Mouse (Mus musculus): ENCODE measurements at regions not wholly inside any gene's neighbourhood (a gene's known extent, or its start where the extent isn't known, plus 50 kb on each side); places are given as distances from the start of the nearest gene placed in this dataset.
"Not testable (repeated sequence)": the region's sequence is repeated elsewhere in the genome, so short reads cannot be mapped to it uniquely, and the experiment has no call there.

DNA sequence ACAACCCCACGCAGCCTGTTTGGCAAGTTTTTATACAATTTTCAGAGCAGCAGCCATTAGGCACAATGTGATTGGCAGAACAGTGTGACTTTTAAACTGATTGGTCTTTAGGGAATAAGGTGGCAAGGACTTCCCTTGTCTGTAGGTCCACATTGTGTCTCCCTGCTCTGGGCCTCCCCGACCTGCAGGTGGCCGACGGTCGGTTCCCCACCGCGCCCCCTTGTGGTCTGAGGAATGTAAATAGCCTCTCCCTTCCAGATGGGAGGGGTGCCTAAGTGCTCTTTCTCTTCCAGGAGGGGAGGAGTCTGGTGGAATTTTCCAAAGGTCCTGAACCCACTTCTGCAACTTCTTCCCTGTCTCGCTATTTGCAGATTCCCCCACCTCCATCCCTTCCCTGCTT, 52.5 kb upstream of the Prr5 start:
- peak; percentile 80 for TF ChIP-seq CTCF (IDR thresholded peaks at IDR 0.05; ENCODE audit: low read depth)
- H3K27me3 ChIP-seq (ENCODE audit: insufficient read depth, low read length); H3K4me2 ChIP-seq (ENCODE audit: low read depth, low read length); H3K9ac ChIP-seq (replicated peaks); H3K27ac ChIP-seq (ENCODE audit: low read depth); H3K4me1 ChIP-seq (ENCODE audit: insufficient read depth); H3K4me3 ChIP-seq (ENCODE audit: low read depth, low read length); H3K36me3 ChIP-seq (replicated peaks; ENCODE audit: insufficient read depth, low read length); H3K9me3 ChIP-seq (ENCODE audit: low read length): not testable (repeated sequence)
- 13% methylated on average over 8 of the region's 8 CpGs for WGBS (ENCODE audit: insufficient replicate concordance)
- DNase-seq (peak; percentile 81), ATAC-seq (0 out of 2 replicates have a peak, but pooled peaks have one; percentile 41)

DNA sequence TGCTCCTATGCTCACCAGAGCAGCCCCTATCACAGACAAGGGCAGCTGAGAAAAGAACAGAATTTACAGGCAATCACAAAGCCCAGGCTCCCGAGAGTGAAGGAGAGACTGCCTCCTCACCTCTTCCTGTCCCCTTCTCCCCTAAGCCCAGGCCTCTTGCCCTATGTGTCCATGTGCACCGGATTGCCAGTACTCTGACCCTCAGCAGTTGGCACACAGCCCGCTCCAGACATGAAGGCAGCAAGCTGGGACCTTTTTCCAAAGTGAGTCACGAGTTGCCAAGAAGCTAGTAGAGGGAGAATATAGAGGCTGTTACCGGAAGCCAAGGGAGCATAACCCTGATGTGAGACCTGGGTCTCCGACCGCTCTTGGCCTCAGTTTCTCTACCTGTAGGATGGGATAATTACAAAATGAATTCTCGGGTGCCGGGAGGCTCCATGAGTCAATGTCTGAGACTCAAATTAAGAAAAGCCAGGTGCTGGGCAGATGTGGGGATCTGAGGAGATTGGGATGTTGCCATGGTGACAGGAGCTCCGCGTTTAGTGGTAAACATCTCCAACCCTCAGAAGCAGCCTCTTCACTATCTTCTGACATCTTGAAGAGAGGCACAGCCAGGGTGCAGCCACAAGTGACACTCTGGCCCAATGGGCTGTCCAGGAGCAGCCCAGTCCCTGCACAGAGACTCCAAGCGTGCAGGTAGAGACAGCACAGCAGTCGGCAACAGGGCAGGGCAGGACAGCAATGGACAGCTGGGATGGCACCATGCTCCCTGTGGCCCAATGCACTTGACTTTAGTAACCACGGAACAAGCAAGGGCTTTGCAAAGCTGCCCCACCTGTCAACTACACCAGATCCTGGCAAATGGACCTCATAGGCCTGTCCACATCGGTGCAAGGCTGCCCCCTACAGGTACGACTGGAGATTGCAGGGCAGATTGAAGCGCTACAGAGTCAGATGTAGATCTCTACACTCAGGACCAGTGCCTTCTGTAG, 55.6 kb upstream of the Prr5 start:
- 0 out of 2 replicates have a peak, but pooled peaks cover 6% of the 10 kb centered on the region for H3K27me3 ChIP-seq (ENCODE audit: insufficient read depth, low read length)
- 47% methylated on average over 17 of the region's 17 CpGs for WGBS (ENCODE audit: insufficient replicate concordance)
- DNase-seq (peak; percentile 89), ATAC-seq (peak; percentile 63)
- H3K9me3 ChIP-seq (ENCODE audit: low read length), result no peaks in the 10 kb centered on the region
- no peak overlapping the region for H3K4me3 ChIP-seq (ENCODE audit: low read depth, low read length)
- no peak overlapping the region for H3K27ac ChIP-seq (ENCODE audit: low read depth)
- no peak overlapping the region for H3K9ac ChIP-seq (replicated peaks)
- H3K36me3 ChIP-seq (replicated peaks; ENCODE audit: insufficient read depth, low read length), result no peaks in the 10 kb centered on the region
- no peak overlapping the region for H3K4me2 ChIP-seq (ENCODE audit: low read depth, low read length)
- TF ChIP-seq EP300 (IDR thresholded peaks at IDR 0.05; ENCODE audit: low read depth) (no peak), CTCF (IDR thresholded peaks at IDR 0.05; ENCODE audit: low read depth) (peak; percentile 99)
- no peaks in the 10 kb centered on the region for H3K4me1 ChIP-seq (ENCODE audit: insufficient read depth)

DNA sequence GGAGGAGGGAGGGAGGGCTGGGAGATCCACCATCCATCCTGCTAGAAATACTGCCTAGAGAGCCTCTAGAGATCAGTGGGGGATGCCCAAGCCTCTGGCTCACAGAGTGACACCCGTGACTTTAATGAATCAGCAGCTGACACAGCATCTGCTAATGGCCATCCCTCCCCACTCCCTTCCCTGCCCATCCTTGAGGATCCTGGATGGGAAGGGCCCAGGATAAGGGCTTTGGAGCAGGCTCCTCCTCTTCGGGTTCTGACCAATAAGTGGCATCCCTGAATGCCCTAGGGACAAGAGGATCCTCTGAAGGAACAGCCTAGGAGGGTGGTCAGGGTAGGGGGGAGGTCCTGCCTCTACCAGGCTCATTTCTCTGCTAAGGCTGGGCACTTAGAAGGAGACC, 55.3 kb upstream of the Rtl6 start:
- Histone ChIP-seq H3K27me3 (ENCODE audit: insufficient read depth, low read length) (0 out of 2 replicates have a peak, but pooled peaks cover 6% of the 10 kb centered on the region), H3K4me1 (ENCODE audit: insufficient read depth) (no peaks in the 10 kb centered on the region), H3K4me3 (ENCODE audit: low read depth, low read length) (no peak overlapping the region), H3K9ac (replicated peaks) (no peak overlapping the region), H3K27ac (ENCODE audit: low read depth) (no peak overlapping the region), H3K4me2 (ENCODE audit: low read depth, low read length) (no peak overlapping the region), H3K9me3 (ENCODE audit: low read length) (no peaks in the 10 kb centered on the region), H3K36me3 (replicated peaks; ENCODE audit: insufficient read depth, low read length) (no peaks in the 10 kb centered on the region)
- ATAC-seq, result no peak
- DNase-seq, result no peak
- WGBS (ENCODE audit: insufficient replicate concordance), result 35% methylated on average over 2 of the region's 2 CpGs
- no peak for TF ChIP-seq EP300 (IDR thresholded peaks at IDR 0.05; ENCODE audit: low read depth)
- no peak for TF ChIP-seq CTCF (IDR thresholded peaks at IDR 0.05; ENCODE audit: low read depth)

DNA sequence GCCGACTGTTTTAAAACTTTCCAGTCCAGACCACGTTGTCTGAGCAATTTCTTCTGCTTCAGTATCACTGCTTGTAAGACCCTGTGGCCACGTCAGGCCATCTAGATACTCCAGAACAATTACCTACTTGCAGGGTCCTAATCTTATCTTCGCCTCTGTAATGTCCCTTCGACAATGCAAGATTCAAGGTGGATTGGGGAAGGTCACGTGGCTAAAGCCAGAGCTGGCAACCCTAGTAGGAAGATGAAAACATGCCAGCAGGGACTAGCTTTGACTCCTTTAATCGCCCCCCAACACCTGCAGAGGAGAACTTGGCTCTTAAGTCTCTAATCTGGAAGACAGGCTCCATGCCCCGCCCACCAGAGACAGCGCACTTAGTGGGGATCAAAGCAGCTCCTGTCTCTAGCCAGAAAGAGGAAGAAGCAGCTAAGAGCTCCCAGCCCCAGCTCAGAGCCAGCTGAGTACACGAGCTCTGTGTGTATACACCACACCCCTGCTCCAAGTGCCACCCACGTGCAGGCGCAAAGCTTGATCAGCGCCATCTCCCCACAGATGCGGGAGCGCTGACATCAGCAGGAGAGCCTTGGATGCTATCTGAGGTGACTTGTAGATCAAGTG, 52.3 kb upstream of the Rtl6 start:
- Histone ChIP-seq H3K4me1 (ENCODE audit: insufficient read depth) (no peaks in the 10 kb centered on the region), H3K36me3 (replicated peaks; ENCODE audit: insufficient read depth, low read length) (no peaks in the 10 kb centered on the region), H3K9ac (replicated peaks) (no peak overlapping the region), H3K4me2 (ENCODE audit: low read depth, low read length) (no peak overlapping the region), H3K9me3 (ENCODE audit: low read length) (no peaks in the 10 kb centered on the region), H3K27ac (ENCODE audit: low read depth) (no peak overlapping the region), H3K27me3 (ENCODE audit: insufficient read depth, low read length) (0 out of 2 replicates have a peak, but pooled peaks cover 6% of the 10 kb centered on the region), H3K4me3 (ENCODE audit: low read depth, low read length) (no peak overlapping the region)
- TF ChIP-seq EP300 (IDR thresholded peaks at IDR 0.05; ENCODE audit: low read depth) (no peak), CTCF (IDR thresholded peaks at IDR 0.05; ENCODE audit: low read depth) (no peak)
- DNase-seq (peak; percentile 30), ATAC-seq (peak; percentile 53; the same call in 1 of the 2 replicates)
- 29% methylated on average over 15 of the region's 15 CpGs for WGBS (ENCODE audit: insufficient replicate concordance)

DNA sequence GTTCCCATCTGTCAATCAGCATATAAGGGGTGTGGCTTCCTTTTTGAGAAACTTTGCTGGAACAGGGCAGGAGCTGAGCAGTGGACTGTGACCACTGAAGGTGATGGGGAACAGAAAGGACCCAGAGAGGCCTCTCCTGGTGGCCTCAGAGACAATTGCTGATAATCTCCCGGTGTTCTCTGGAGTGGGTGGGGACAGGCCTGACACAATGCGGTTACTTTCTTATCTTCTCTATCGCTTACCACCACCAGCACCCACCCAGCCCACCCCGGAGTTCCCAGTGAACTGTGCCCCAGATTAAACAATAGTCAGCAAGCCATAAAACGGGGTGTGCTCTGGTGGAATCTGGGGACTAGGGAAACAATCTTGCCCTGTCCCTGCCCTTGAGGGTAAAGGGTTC, 51.4 kb upstream of the Rtl6 start:
- Histone ChIP-seq H3K9ac (replicated peaks) (no peak overlapping the region), H3K36me3 (replicated peaks; ENCODE audit: insufficient read depth, low read length) (no peaks in the 10 kb centered on the region), H3K27me3 (ENCODE audit: insufficient read depth, low read length) (0 out of 2 replicates have a peak, but pooled peaks cover 6% of the 10 kb centered on the region), H3K27ac (ENCODE audit: low read depth) (no peak overlapping the region), H3K4me1 (ENCODE audit: insufficient read depth) (no peaks in the 10 kb centered on the region), H3K9me3 (ENCODE audit: low read length) (no peaks in the 10 kb centered on the region), H3K4me2 (ENCODE audit: low read depth, low read length) (no peak overlapping the region), H3K4me3 (ENCODE audit: low read depth, low read length) (no peak overlapping the region)
- DNase-seq (no peak), ATAC-seq (no peak)
- 29% methylated on average over 5 of the region's 5 CpGs for WGBS (ENCODE audit: insufficient replicate concordance)
- no peak for TF ChIP-seq CTCF (IDR thresholded peaks at IDR 0.05; ENCODE audit: low read depth)

Data from liver, postnatal 0 days (tissue).